Mouse (Mus musculus) midbrain, embryonic 11.5 days (tissue): ENCODE results near the gene Twsg1. TPM values are rescaled to one million over a fixed set of nuclear protein-coding genes. Genes with fewer than 3 reads are reported as not detected.

ENCODE experiments used
- ATAC-seq: fragments of 200-750 bp; cut with Nextera tagmentation; 2 replicates; pipeline ENCODE4 v1.8.0; 2017; ENCODE audit warnings: moderate TSS enrichment, moderate library complexity; ENCODE audit not compliant: low FRiP score
- DNase-seq: peaks from one replicate; pipeline ENCODE4 v3.0.0; 2015; ENCODE audit warnings: low spot score; ENCODE audit errors: missing footprints
- H3K27ac ChIP-seq: fragments of 300-500 bp; sonication (generic); 2 replicates; pipeline ENCODE4 v1.5.1; 2014; ENCODE audit warnings: low read depth, low read length
- H3K27me3 ChIP-seq: fragments of 300-500 bp; sonication (generic); 2 replicates; pipeline ENCODE4 v1.6.1; 2014; ENCODE audit warnings: mild to moderate bottlenecking, low read length, moderate library complexity, mixed read lengths; ENCODE audit not compliant: control insufficient read depth, insufficient read depth
- H3K36me3 ChIP-seq: fragments of 300-500 bp; sonication (generic); 2 replicates; pipeline ENCODE4 v1.6.1; 2014; ENCODE audit warnings: mild to moderate bottlenecking, low read length, moderate library complexity, mixed read lengths; ENCODE audit not compliant: control insufficient read depth, insufficient read depth
- H3K4me1 ChIP-seq: fragments of 300-500 bp; sonication (generic); 2 replicates; pipeline ENCODE4 v1.6.1; 2014; ENCODE audit warnings: low read length; ENCODE audit not compliant: control insufficient read depth, insufficient read depth
- H3K4me2 ChIP-seq: fragments of 300-500 bp; sonication (generic); 2 replicates; pipeline ENCODE4 v1.6.1; 2014; ENCODE audit warnings: mild to moderate bottlenecking, moderate library complexity
- H3K4me3 ChIP-seq: fragments of 300-500 bp; sonication (generic); 2 replicates; pipeline ENCODE4 v1.5.1; 2014; ENCODE audit warnings: low read depth, low read length
- H3K9ac ChIP-seq: fragments of 300-500 bp; sonication (generic); 2 replicates; pipeline ENCODE4 v1.6.1; 2014; ENCODE audit warnings: low read length
- H3K9me3 ChIP-seq: fragments of 300-500 bp; sonication (generic); 2 replicates; pipeline ENCODE4 v1.6.1; 2016; ENCODE audit warnings: low read length; ENCODE audit not compliant: control insufficient read depth
- WGBS: fragments of 180-500 bp; shearing (Covaris S2); extraction: QIAGEN DNeasy Blood & Tissue Kit; methylation state at CpG from one replicate; pipeline ENCODE4 v1.1.7; 2014; 5-methylcytosine and 5-hydroxymethylcytosine counted together
- polyA plus RNA-seq: library from polyadenylated mRNA; unstranded; fragments of >200 nt; fragmentation: Nextera tagmentation; extraction: Ambion mirVana; gene quantifications from 2 replicates; pipeline ENCODE4 v1.2.1, GENCODE M21; 2014

Gene Twsg1
- polyA plus RNA-seq, 1 experiment from 2014 or later, result 105 TPM

GRCm38 (mm10) chr17:65924218-65924617 lies 26.8 kb downstream of the Twsg1 start:
- H3K9me3 ChIP-seq, result no peaks in the 10 kb centered on the region
- H3K4me2 ChIP-seq, result no peak overlapping the region
- H3K9ac ChIP-seq, result no peak overlapping the region
- no peak overlapping the region for H3K27ac ChIP-seq
- DNase-seq (no peak), ATAC-seq (no peak)
- H3K27me3 ChIP-seq, result no peaks in the 10 kb centered on the region
- H3K4me1 ChIP-seq, result no peaks in the 10 kb centered on the region
- H3K4me3 ChIP-seq, result no peak overlapping the region
- 83% methylated on average over 5 of the region's 5 CpGs for WGBS
- H3K36me3 ChIP-seq, result peaks cover 9% of the 10 kb centered on the region; the same call in 1 of the 2 replicates

- no peaks in the 10 kb centered on the region for H3K9me3 ChIP-seq
- ATAC-seq (no peak), DNase-seq (no peak)
- no peaks in the 10 kb centered on the region for H3K4me1 ChIP-seq
- H3K27ac ChIP-seq, result no peak overlapping the region
- WGBS, result 78% methylated on average over 6 of the region's 6 CpGs
- H3K9ac ChIP-seq, result no peak overlapping the region
- H3K4me3 ChIP-seq, result no peak overlapping the region
- H3K4me2 ChIP-seq, result no peak overlapping the region
- H3K27me3 ChIP-seq, result no peaks in the 10 kb centered on the region
- H3K36me3 ChIP-seq, result peaks cover 8% of the 10 kb centered on the region; the same call in 1 of the 2 replicates
These were observed 29.1 kb downstream of the Twsg1 start for GRCm38 (mm10) chr17:65921975-65922374.

- no peak overlapping the region for H3K9ac ChIP-seq
- no peak overlapping the region for H3K4me3 ChIP-seq
- H3K4me2 ChIP-seq, result no peak overlapping the region
- H3K9me3 ChIP-seq, result no peaks in the 10 kb centered on the region
- peaks cover 5% of the 10 kb centered on the region; the same call in 1 of the 2 replicates for H3K36me3 ChIP-seq
- H3K4me1 ChIP-seq, result 0 out of 2 replicates have a peak, but pooled peaks cover 3% of the 10 kb centered on the region
- no peaks in the 10 kb centered on the region for H3K27me3 ChIP-seq
- no peak overlapping the region for H3K27ac ChIP-seq
- ATAC-seq (no peak), DNase-seq (no peak)
- WGBS, result 80% methylated on average over 3 of the region's 3 CpGs
These were observed 31.8 kb downstream of the Twsg1 start for GRCm38 (mm10) chr17:65919235-65919634.

GRCm38 (mm10) chr17:65916135-65916668 lies 34.8 kb downstream of the Twsg1 start:
- H3K36me3 ChIP-seq, result no peaks in the 10 kb centered on the region
- no peak overlapping the region for H3K4me2 ChIP-seq
- no peak overlapping the region for H3K9ac ChIP-seq
- H3K27ac ChIP-seq, result peak overlapping the region; percentile 0; the same call in 1 of the 2 replicates
- H3K4me3 ChIP-seq, result no peak overlapping the region
- H3K4me1 ChIP-seq, result 0 out of 2 replicates have a peak, but pooled peaks cover 3% of the 10 kb centered on the region
- H3K27me3 ChIP-seq, result no peaks in the 10 kb centered on the region
- H3K9me3 ChIP-seq, result no peaks in the 10 kb centered on the region
- 24% methylated on average over 8 of the region's 8 CpGs for WGBS
- DNase-seq (no peak), ATAC-seq (peak; percentile 85)

GRCm38 (mm10) chr17:65914083-65914482 lies 36.9 kb downstream of the Twsg1 start:
- DNase-seq, result no peak
- no peaks in the 10 kb centered on the region for H3K36me3 ChIP-seq
- no peak overlapping the region for H3K9ac ChIP-seq
- no peaks in the 10 kb centered on the region for H3K9me3 ChIP-seq
- H3K27ac ChIP-seq, result no peak overlapping the region
- no peak overlapping the region for H3K4me2 ChIP-seq
- H3K4me3 ChIP-seq, result no peak overlapping the region
- no peak for ATAC-seq
- H3K27me3 ChIP-seq, result no peaks in the 10 kb centered on the region
- H3K4me1 ChIP-seq, result 0 out of 2 replicates have a peak, but pooled peaks cover 3% of the 10 kb centered on the region
- WGBS, result 57% methylated on average over 6 of the region's 6 CpGs

- H3K36me3 ChIP-seq, result no peaks in the 10 kb centered on the region
- H3K27me3 ChIP-seq, result no peaks in the 10 kb centered on the region
- H3K4me1 ChIP-seq, result 0 out of 2 replicates have a peak, but pooled peaks cover 3% of the 10 kb centered on the region
- H3K27ac ChIP-seq, result no peak overlapping the region
- no peaks in the 10 kb centered on the region for H3K9me3 ChIP-seq
- 88% methylated on average over 2 of the region's 2 CpGs for WGBS
- no peak overlapping the region for H3K9ac ChIP-seq
- no peak overlapping the region for H3K4me2 ChIP-seq
- DNase-seq (no peak), ATAC-seq (no peak)
- H3K4me3 ChIP-seq, result no peak overlapping the region
These were observed 38.8 kb downstream of the Twsg1 start for GRCm38 (mm10) chr17:65912202-65912601.

- WGBS, result 85% methylated on average over 15 of the region's 15 CpGs
- peak; percentile 57 for DNase-seq
- H3K27me3 ChIP-seq, result no peaks in the 10 kb centered on the region
- H3K27ac ChIP-seq, result no peak overlapping the region
- H3K4me1 ChIP-seq, result 0 out of 2 replicates have a peak, but pooled peaks cover 3% of the 10 kb centered on the region
- H3K9ac ChIP-seq, result no peak overlapping the region
- H3K9me3 ChIP-seq, result no peaks in the 10 kb centered on the region
- no peaks in the 10 kb centered on the region for H3K36me3 ChIP-seq
- ATAC-seq, result no peak
- no peak overlapping the region for H3K4me2 ChIP-seq
- H3K4me3 ChIP-seq, result no peak overlapping the region
These were observed 39.5 kb downstream of the Twsg1 start for GRCm38 (mm10) chr17:65911285-65912069.

- Histone ChIP-seq H3K27me3 (no peaks in the 10 kb centered on the region), H3K4me1 (no peaks in the 10 kb centered on the region), H3K9me3 (no peaks in the 10 kb centered on the region), H3K4me2 (no peak overlapping the region), H3K9ac (no peak overlapping the region), H3K27ac (no peak overlapping the region), H3K36me3 (no peaks in the 10 kb centered on the region), H3K4me3 (no peak overlapping the region)
- DNase-seq (peak; percentile 73), ATAC-seq (no peak)
These were observed 42.8 kb downstream of the Twsg1 start for GRCm38 (mm10) chr17:65908270-65908669.

- Histone ChIP-seq H3K4me2 (no peak overlapping the region), H3K4me3 (no peak overlapping the region), H3K27me3 (no peaks in the 10 kb centered on the region), H3K27ac (no peak overlapping the region), H3K36me3 (no peaks in the 10 kb centered on the region), H3K4me1 (no peaks in the 10 kb centered on the region), H3K9ac (no peak overlapping the region), H3K9me3 (no peaks in the 10 kb centered on the region; the same call in 1 of the 2 replicates)
- ATAC-seq, result no peak
- peak; percentile 81 for DNase-seq
- 76% methylated on average over 11 of the region's 11 CpGs for WGBS
These were observed 44.1 kb downstream of the Twsg1 start for GRCm38 (mm10) chr17:65906895-65907401.
